Mouse (Mus musculus): Measurements from ENCODE around the gene Actbl2.

Gene Actbl2

DNA sequence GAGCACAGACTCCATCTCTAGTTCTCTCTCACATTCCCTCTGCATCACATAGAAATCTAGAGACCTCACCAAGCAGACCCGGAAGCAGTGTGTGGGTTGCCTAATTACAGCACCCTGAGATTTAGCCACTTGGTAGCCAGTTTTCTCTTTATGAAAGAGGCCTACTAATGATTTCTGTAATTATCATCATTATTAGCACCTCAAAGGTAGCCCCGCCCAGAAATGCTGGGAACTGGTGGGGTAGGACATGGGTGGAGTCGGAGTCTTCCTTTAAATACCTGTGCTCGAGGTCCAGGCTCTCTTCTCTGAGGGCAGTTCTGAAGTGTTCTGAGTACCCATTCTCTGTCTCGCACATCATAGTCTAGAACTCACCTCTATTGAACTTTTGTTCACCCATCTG is at the start of gene Actbl2:
Gene Actbl2, plus strand, starts transcription at position 301 of the 400 bp plus-strand sequence.
- DNase-seq (ENCODE audit: low spot score) = no peak

DNA sequence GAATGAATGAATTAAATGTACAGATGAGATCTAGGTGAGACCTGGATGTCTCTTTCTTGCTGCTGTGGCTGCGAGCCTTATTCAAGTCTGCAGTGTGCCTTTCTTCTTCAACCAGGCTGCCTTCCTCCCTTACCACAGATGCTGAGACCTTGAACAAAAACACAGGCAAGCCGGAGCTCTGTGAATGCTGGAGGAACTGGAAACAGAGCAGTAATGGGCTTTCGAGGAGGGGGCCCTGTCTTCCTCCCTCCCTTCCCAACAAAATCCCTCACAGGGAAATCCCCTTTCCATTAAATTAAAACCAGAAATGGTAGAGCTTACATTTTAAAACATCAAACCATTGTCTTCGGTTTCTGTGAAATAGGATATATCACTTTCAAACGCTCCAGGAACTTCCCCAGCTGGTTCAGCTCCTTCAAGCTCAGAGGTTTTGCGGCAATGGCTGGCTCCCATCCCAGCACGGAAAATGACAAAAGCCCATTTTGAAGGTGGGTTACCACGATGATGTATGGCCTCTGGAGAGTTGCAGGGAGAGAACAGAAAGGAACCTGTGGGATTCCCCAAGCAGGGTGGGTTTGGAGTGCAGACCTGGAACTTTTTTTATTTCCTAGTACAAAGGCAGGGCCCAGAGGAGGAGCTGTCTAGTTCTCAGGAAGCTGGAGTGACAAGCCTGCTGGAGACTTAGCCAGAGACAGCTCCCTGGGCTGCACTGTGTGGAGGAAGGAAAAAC is 44.0 kb upstream of the Actbl2 start:
- DNase-seq (ENCODE audit: low spot score) = peak; percentile 26

DNA sequence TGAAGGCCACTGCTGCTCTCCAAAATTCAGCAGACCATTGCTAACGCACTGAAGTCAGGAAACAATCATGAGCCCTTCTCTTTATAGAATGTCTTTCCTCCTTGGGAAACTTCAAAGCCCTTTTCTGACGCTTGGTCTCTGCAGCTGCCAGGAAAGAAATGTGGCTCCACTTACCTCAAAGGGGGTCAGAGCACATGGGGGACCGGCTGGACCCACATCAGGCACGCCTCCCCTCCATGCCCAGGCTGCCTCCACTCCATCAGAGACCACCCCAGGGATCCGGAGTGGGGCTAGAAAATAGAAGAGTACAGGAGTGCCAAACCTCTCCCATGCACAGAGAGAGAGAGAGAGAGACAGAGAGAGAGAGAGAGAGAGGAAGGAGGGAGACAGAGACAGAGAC is 26.0 kb upstream of the Actbl2 start:
- no peak for DNase-seq (ENCODE audit: low spot score)

DNA sequence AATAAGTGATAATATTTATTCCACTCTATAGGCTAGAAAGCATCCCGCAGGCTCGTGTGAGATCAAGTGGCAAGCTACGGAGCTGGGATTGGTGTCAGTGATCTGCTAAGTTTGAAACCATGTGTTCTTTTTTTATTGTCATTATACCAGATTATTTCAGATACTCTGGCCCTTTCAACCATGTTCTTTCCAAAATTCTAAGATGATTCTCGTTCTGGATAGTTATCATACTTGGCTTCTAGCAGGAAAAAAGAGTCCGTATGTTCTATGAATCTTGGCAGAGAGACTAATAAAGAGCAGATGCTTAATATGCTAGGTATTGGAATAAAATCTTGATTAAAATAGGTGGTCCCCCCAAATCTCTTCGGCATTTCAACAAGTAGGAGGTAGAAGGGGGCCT is 25.3 kb upstream of the Actbl2 start:
- no peak for DNase-seq (ENCODE audit: low spot score)

DNA sequence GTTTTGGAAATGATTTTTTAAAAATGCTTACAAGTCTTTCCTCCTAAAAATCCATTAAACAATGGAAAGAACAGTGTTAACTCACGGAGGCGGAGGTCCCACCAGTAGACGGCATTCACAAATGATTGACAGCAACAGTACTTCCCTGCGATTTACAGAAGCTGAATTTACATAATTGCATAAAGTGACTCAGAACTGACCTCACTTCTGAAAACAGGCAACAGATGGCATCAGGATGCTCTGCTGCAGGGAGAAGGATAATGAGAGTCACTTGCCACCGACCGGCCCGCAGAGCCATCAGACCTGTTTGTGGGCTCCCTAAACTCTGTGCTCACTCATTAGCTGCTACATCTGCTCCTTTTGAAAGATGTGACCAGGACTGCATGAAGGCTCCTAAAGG is 22.4 kb upstream of the Actbl2 start:
- DNase-seq (ENCODE audit: low spot score) = peak; percentile 11

DNA sequence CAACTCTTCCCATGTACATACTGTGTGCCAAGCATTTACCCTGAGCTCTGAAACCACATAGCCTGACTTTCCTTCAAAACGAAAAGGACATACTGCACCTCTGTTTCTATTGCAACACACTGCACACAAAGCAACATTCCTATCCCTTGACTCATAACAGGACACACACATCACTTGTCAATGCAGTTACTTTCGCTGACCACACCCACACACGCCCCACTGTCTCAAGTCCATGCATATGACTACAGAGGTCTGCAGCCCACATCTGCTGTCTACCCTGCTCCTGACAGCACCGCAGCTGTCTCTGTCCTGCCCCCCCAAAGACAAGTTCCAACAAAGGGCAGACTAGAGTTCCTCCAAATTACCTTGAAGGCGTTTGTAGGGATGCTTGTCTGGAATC is 21.5 kb upstream of the Actbl2 start:
- no peak for DNase-seq (ENCODE audit: low spot score)

DNA sequence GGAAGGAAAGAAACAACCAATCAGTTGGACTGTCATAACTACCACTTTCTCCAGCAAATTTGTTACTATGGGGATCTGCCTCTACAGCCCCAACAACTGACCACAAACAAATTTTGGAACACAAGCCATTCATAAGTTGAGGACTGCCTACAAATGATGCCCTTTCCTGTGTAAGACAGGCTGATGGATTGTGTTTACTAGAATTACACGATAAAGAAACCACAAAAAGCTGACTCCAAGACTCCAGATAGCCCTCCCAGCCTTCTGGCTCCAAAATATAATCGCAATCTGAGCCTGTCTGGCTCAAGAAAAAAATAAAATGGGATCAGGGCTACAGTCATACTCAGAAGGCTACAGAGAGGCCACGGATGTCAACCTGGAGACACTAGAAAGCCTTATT is 20.2 kb upstream of the Actbl2 start:
- DNase-seq (ENCODE audit: low spot score) = no peak

DNA sequence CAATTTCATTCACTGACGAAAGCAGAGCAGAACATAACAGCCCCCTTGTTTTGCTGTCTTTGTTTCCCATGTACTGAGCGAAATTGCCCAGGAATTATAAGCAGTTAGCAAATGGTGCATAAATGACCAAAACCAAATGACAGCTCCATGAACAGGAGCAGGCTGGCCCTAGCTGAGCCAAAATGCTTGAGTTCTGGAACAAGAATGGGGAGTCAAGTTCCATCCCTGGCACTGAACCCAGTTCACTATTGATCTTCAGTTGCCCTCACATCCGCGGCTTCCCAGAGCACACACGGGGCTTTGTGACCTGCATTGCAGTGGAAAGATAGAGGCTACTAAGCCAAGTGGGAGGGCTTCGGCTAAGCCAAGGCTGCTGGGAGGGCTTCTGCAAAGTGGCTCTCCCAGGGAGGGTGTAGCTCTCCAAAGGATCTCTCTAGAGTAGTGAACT is 19.1 kb upstream of the Actbl2 start:
- no peak for DNase-seq (ENCODE audit: low spot score)

DNA sequence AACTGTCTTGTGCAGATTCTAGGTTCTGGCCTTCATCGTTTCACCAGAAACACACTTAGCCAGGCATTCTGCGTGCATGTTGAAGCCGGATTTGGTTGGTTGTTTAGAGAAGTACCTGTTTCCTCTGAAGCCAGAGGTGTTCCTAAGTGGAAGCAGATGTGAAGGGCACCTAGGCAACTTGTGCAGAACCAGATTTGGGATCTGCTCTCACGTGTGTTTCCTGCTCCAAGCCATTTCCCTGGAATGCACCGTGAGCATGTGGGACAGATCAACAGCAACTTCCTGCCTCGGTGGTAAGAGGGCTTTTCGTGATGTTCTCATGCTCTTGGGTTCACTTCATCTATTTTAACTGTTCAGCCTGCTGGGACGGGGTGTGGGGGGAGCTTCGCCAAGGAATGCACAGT is 18.4 kb upstream of the Actbl2 start:
- no peak for DNase-seq (ENCODE audit: low spot score)

DNA sequence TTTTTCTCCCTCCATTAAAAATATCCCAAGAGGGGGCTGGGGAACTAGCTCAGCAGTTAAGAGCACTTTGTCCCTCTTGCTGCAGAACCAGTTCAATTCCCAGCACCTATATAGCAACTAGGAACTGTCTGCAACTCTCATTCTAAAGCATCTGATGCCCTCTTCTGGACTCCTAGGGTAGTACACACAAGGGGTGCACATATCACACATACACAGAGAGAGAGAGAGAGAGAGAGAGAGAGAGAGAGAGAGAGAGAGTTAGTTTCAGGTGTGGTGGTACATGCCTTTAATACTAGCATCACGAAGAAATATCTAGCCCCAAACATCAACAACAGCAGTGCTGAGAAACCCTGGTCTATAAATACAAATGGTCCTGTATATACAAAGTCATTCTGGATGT is 17.5 kb upstream of the Actbl2 start:
- DNase-seq (ENCODE audit: low spot score) = no peak

DNA sequence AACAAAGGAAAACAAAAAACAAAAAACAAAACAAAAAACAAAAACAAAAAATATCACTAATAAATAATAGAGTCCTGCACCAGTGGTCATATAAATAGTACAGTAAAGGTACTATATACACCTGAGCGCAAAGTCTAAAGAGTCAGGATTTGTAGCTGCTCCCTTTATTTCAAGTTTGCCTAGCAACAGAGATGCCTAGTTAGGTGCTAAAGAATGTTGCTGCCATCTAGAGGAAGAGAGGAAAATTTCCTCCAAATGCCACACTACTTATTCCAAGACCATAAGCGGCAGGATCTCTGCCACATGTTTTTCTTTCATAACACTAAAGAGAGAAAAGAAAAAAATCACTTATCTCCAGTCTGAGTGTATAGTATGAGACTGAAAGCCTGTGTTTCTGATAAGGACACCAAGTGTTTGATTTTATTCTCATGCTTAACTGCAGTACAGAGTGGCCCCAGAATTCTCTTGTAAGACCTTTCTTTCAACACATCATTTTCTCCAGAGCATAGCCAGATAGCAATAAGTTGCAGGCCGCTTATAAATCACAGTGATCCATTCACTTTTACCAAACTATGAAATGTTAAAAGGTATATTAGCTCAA is 16.8 kb upstream of the Actbl2 start:
- DNase-seq (ENCODE audit: low spot score) = peak; percentile 81

DNA sequence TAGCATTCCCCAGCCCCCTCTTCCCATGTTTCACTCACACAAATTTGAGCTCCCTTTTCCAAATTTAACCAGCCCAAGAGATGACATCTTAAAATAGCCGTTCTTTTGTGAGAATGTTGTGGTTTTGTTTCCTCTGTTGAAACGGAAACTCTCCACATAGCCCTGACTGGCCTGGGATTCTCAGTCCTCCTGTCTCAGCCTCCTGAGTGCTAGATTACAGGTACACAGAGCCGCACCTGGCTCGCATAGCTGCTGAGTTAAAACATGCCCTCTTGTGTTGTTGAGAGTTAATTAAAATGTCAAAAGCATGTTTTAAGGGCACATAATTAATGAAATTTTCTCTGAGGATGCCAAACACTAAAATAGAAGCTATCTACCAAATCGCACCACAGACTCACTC is 3.7 kb upstream of the Actbl2 start:
- DNase-seq (ENCODE audit: low spot score) = no peak

DNA sequence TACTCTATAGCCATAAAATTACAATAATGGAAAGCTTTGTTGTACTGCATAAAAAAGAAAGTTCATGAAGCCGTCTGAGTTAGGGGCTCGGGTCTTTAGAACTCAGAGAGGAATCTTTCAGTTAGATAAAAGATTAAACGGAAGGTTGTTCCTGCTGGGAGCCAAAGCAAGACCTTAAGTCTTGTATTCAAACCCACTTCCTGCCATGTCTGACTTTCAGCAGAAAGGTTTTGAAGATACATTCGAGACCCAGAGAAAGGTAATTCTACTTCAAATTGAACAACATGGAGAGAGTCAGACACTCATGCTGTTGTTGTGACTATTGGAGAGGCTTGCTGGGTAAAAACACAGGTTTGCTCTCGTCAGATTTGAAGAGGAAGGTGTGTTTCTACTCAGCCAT is 3.0 kb upstream of the Actbl2 start:
- DNase-seq (ENCODE audit: low spot score) = no peak

DNA sequence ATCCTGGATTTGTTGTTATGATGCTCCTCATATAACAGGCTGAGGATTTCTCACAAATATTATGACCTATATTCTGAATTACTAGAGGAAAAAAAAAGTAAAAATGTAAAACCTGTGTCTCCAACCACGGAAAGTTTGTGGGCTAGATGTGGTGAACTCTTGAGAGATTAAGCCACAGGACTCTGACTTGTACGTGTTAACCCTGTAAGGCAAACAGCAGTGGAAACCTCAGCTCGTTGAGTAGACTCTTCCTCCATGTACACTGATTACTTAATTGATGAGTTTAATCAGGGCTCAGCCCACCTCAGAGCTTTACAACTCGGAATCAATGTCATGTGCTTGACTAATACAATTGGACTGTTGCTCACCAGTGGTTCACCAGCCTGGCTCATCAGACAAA is 3.2 kb downstream of the Actbl2 start:
- DNase-seq (ENCODE audit: low spot score) = no peak

DNA sequence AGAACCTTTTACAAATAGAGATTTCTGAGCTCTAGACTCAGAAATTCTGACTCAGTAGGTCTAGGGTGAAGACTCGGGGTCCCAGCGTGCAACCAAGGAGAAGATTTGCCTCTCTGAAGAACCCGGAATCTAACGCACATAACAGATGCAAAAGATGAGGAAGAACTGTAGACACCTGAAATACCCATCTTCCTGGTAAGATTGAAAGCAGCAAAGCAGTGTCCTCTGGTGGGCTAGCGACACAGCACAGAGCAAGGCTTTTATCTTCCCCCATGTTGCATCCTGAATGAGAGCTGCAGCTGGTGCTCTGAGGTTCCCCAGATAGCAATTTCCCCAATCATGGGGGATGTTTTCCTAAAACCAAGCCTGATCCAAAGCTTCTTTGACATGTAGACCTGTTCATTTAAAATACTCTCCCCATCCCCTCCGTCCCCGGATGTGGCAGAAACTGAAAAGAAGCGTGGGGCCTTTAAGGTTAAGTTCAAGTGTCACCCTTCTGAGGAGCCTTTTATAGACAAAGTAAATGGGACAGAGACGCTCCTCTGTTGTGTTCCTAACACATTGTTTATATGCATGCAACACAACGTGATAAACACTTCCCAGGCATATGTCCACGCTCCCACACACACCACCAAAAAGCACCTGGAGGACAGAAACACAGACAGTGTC is 3.7 kb downstream of the Actbl2 start:
- no peak for DNase-seq (ENCODE audit: low spot score)

DNA sequence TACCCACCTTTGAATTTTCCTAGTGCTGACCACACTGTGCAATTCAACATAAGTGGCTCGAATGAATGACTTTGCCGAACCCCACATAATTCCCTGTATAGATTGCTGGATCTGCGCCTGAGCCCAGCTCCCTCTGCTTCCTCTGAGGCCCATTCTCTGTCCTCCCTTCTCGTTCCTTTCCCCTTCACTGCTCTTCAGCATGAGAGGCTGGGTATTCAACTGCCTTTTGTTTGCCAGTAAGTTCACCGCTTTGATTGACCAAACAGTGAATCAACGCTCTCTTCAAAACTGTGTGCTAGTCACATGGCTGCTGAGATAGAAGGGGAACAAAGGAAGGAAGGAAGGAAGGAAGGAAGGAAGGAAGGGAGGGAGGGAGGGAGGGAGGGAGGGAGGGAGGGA is 4.3 kb downstream of the Actbl2 start:
- DNase-seq (ENCODE audit: low spot score) = no peak

DNA sequence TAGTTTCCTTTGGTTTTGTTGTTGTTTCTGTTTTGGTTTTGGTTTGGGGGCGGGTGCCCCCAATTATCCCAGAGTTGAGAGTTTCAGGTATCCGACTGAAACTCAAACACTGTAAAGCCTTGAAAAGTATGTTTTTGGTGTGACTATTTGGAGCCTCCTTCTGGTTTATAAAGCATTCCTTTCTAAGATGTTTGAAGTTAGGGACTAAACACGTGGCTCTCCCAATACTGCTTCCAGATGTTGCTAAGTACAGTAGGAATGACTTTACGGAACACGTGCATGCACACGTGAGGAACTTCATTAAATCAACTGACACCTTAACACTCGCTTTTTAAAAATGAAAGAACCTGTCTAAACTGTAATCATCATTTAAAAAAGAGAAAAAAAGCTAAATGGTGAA is 4.9 kb downstream of the Actbl2 start:
- DNase-seq (ENCODE audit: low spot score) = no peak

DNA sequence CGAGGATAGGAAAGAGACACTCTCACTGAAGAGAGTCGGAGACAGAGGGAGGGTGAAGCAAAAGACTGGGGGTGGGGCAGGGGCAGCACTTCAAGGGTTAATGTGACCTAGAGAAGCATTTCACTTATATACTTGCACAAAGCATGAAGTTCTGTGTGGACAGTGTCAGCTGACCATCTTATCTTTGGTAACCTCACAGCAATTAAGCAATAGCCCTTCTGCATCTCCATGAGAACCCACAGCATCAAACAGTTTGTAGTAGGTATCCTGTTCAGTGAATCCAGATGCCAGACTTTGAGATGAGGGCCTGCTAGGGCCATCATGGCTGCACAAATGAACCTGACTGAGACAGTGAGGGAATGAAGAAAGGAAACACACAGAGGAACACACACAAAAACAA is 8.4 kb downstream of the Actbl2 start:
- DNase-seq (ENCODE audit: low spot score) = no peak

DNA sequence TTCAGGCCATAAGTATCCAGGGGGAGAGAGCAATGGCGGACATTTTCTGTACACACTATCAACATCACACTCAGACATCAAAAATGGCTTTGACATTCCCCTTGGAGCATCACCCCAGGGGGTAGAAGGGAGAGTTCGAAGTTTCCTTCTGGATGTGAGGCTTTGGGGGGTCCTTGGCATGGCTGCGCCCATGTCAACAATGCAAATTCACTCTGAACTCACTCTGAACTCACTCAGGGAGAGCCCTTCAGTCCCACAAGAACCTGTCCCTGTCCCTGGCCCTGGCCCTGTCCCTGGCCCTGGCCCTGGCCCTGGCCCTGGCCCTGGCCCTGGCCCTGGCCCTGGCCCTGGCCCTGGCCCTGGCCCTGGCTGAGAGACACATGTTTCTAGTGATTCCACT is 8.9 kb downstream of the Actbl2 start:
- no peak for DNase-seq (ENCODE audit: low spot score)

DNA sequence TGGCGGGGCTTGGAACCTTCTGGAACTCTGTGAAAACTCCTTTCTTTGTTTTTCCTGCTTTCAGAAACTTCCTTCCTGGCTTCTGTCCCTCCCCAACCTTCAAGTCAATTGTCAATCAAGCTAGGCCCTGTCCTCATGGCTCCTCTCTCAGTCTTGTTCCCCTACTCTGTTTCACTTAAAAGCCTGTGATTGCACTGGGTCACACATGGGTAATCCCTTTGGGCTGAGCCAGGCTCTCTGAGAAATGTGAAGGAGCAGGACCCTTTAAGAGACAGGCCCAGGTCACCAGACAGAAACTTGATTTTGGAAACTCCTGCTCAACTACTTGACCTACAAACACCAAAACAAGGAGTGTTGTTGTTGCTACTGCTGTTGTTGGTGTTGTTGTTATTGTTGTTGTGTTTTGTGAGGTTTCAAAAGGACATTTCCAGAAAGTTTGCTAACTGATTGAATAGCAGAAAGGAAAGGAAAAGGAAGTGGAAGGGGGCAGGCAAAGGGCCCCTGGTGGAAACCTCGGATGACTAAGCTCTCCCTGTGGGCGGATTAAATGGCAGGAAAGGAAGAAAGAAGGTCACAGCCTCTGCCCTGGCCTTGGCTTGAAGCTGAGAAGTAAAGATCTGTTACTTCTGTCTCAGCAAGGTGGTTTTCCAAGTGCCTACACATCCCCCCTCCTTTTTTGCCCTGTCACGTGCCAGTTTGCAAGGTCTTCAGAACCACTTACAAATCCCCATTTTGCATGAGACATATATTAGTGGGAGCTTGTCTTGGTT is 10.6 kb downstream of the Actbl2 start:
- no peak for DNase-seq (ENCODE audit: low spot score)

DNA sequence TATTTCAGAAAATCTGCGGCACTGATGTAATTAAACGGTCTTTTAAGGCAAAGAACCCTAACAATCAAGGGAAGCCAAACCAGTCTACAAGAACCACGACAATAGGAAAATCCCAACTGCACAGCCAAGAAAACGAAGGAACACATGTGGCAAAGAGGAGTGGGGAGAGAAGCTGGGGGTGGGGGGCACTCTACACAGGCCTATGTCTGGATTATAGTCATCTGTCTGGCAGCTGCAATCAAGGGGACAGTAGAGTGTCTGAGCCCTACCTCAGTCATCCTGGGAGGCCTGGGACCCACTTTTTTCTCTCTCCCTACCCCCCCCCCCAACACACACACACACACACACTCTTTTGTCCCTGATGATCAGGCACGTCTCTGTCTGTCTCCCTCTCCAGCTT is 12.0 kb downstream of the Actbl2 start:
- DNase-seq (ENCODE audit: low spot score) = no peak

DNA sequence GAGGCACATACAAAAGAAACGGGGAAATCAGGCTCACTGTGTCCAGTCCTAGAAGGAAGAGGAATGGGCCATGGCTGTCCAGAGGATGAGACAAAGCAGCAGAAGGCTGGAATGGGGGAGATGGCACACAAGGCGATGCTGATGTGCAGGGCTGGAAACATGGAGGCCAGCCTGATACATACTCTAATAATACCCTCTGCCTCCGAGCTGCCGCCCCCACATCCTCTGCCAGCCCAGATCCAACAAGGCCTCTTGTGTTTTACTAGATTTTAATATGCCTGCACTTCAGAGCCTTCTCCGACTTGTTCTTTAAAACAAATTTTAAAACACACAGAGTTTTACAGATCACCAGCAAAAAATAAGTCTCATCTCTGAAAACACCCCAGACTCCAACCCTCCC is 14.2 kb downstream of the Actbl2 start:
- DNase-seq (ENCODE audit: low spot score) = no peak
